Mouse (Mus musculus) heart, embryonic 13.5 days (tissue): Measurements from ENCODE around the gene Olfr1110. TPM values are rescaled to one million over a fixed set of nuclear protein-coding genes. Genes with fewer than 3 reads are reported as not detected.
"Not testable (repeated sequence)": the region's sequence is repeated elsewhere in the genome, so short reads cannot be mapped to it uniquely, and the experiment has no call there.

Source experiments
- ATAC-seq: fragments of 200-750 bp; cut with Nextera tagmentation; 2 replicates; pipeline ENCODE4 v1.8.0; 2017; ENCODE audit warnings: moderate TSS enrichment; ENCODE audit not compliant: insufficient number of reproducible peaks, low FRiP score, low TSS enrichment; ENCODE audit errors: extremely low read depth
- H3K27ac ChIP-seq: fragments of 300-500 bp; sonication (generic); replicated peaks from 2 replicates; pipeline ENCODE4 v1.5.1; 2015; ENCODE audit warnings: moderate library complexity, mild to moderate bottlenecking, inconsistent platforms
- H3K27me3 ChIP-seq: fragments of 300-500 bp; sonication (generic); replicated peaks from 2 replicates; pipeline ENCODE4 v1.6.1; 2015; ENCODE audit warnings: mild to moderate bottlenecking, inconsistent platforms
- H3K36me3 ChIP-seq: fragments of 300-500 bp; sonication (generic); 2 replicates; pipeline ENCODE4 v1.6.1; 2015; ENCODE audit warnings: mild to moderate bottlenecking, inconsistent platforms
- H3K4me1 ChIP-seq: fragments of 300-500 bp; sonication (generic); 2 replicates; pipeline ENCODE4 v1.6.1; 2015; ENCODE audit warnings: inconsistent platforms
- H3K4me2 ChIP-seq: fragments of 300-500 bp; sonication (generic); 2 replicates; pipeline ENCODE4 v1.6.1; 2015; ENCODE audit warnings: inconsistent platforms, mild to moderate bottlenecking, moderate library complexity
- H3K4me3 ChIP-seq: fragments of 300-500 bp; sonication (generic); 2 replicates; pipeline ENCODE4 v1.5.1; 2015; ENCODE audit warnings: moderate library complexity, mild to moderate bottlenecking, inconsistent platforms
- H3K9ac ChIP-seq: fragments of 300-500 bp; sonication (generic); 2 replicates; pipeline ENCODE4 v1.6.1; 2015; ENCODE audit warnings: inconsistent platforms, mild to moderate bottlenecking, moderate library complexity
- H3K9me3 ChIP-seq: fragments of 300-500 bp; sonication (generic); 2 replicates; pipeline ENCODE4 v1.6.1; 2016; ENCODE audit warnings: inconsistent platforms
- WGBS: fragments of 180-500 bp; shearing (Covaris S2); methylation state at CpG from one replicate; pipeline ENCODE4 v1.1.7; 2015; ENCODE audit warnings: mixed read lengths; 5-methylcytosine and 5-hydroxymethylcytosine counted together
- polyA plus RNA-seq: library from polyadenylated mRNA; unstranded; fragments of >200 nt; fragmentation: Nextera tagmentation; extraction: Ambion mirVana; gene quantifications from 2 replicates; pipeline ENCODE4 v1.2.1, GENCODE M21; 2015

Gene Olfr1110
- polyA plus RNA-seq = not detected in 2 replicates

GRCm38 (mm10) chr2:87140200-87140599, at the start of gene Olfr1110:
Gene Olfr1110, minus strand, starts transcription at chr2:87140300.
- 75% methylated on average over 1 of the region's 1 CpGs for WGBS
- no peak for ATAC-seq
- H3K4me2 ChIP-seq = no peak within 1 kb of the TSS
- no peak within 1 kb of the TSS for H3K9ac ChIP-seq
- H3K27ac ChIP-seq = no peak within 1 kb of the TSS
- H3K36me3 ChIP-seq = no peaks in the 10 kb centered on the region
- H3K4me1 ChIP-seq = no peaks in the 10 kb centered on the region
- no peak within 1 kb of the TSS for H3K4me3 ChIP-seq
- no peaks in the 10 kb centered on the region for H3K9me3 ChIP-seq
- no peaks in the 10 kb centered on the region for H3K27me3 ChIP-seq

GRCm38 (mm10) chr2:87187498-87187897, 47.4 kb upstream of the Olfr1110 start, which contains the start of gene Olfr1112:
Gene Olfr1112, plus strand, starts transcription at chr2:87187798.
- no peaks in the 10 kb centered on the region for H3K27me3 ChIP-seq
- no peaks in the 10 kb centered on the region for H3K36me3 ChIP-seq
- ATAC-seq = no peak
- H3K9me3 ChIP-seq = no peaks in the 10 kb centered on the region
- H3K4me1 ChIP-seq = no peaks in the 10 kb centered on the region
- H3K4me2 ChIP-seq = no peak within 1 kb of the TSS
- H3K9ac ChIP-seq = no peak within 1 kb of the TSS
- 67% methylated on average over 1 of the region's 1 CpGs for WGBS
- no peak within 1 kb of the TSS for H3K4me3 ChIP-seq
- H3K27ac ChIP-seq = no peak within 1 kb of the TSS

- not testable (repeated sequence) for H3K4me3 ChIP-seq, ATAC-seq, H3K9ac ChIP-seq, H3K36me3 ChIP-seq, H3K4me1 ChIP-seq, H3K27ac ChIP-seq, H3K27me3 ChIP-seq, H3K4me2 ChIP-seq, H3K9me3 ChIP-seq
- WGBS = 73% methylated on average over 2 of the region's 2 CpGs
Observed at GRCm38 (mm10) chr2:87167731-87168130, 27.6 kb upstream of the Olfr1110 start.

- Histone ChIP-seq H3K4me3 (no peak within 1 kb of the TSS), H3K9ac (no peak within 1 kb of the TSS), H3K4me1 (no peaks in the 10 kb centered on the region), H3K36me3 (no peaks in the 10 kb centered on the region), H3K9me3 (no peaks in the 10 kb centered on the region), H3K4me2 (no peak within 1 kb of the TSS), H3K27ac (no peak within 1 kb of the TSS), H3K27me3 (no peaks in the 10 kb centered on the region)
- no peak for ATAC-seq
Observed at GRCm38 (mm10) chr2:87152524-87152923, 12.4 kb upstream of the Olfr1110 start, which contains the start of gene Olfr1111. Gene Olfr1111, minus strand, starts transcription at chr2:87152624.

GRCm38 (mm10) chr2:87114467-87114866, 25.6 kb downstream of the Olfr1110 start, which contains the start of gene Olfr259:
Gene Olfr259, minus strand, starts transcription at chr2:87114567.
- H3K9ac ChIP-seq = no peak within 1 kb of the TSS
- no peak within 1 kb of the TSS for H3K4me3 ChIP-seq
- no peak within 1 kb of the TSS for H3K4me2 ChIP-seq
- no peaks in the 10 kb centered on the region for H3K9me3 ChIP-seq
- H3K4me1 ChIP-seq = no peaks in the 10 kb centered on the region
- no peaks in the 10 kb centered on the region for H3K36me3 ChIP-seq
- no peaks in the 10 kb centered on the region for H3K27me3 ChIP-seq
- no peak within 1 kb of the TSS for H3K27ac ChIP-seq
- ATAC-seq = no peak

GRCm38 (mm10) chr2:87095908-87096307, 44.2 kb downstream of the Olfr1110 start, which contains the start of gene Olfr1109:
Gene Olfr1109, minus strand, starts transcription at chr2:87096008.
- Histone ChIP-seq H3K9me3 (no peaks in the 10 kb centered on the region), H3K9ac (no peak within 1 kb of the TSS), H3K4me1 (no peaks in the 10 kb centered on the region), H3K4me2 (no peak within 1 kb of the TSS), H3K27ac (no peak within 1 kb of the TSS), H3K36me3 (no peaks in the 10 kb centered on the region), H3K4me3 (no peak within 1 kb of the TSS), H3K27me3 (no peaks in the 10 kb centered on the region)
- WGBS = 67% methylated on average over 1 of the region's 1 CpGs
- no peak for ATAC-seq

Other genes starting within 250 kb of the Olfr1110 start
- gene Olfr1097, start 248.1 kb downstream of the Olfr1110 start, polyA plus RNA-seq = not detected in 2 replicates
- gene Olfr1098, start 215.8 kb downstream of the Olfr1110 start, polyA plus RNA-seq = not detected in 2 replicates
- gene Olfr1099, start 179.6 kb downstream of the Olfr1110 start, polyA plus RNA-seq = not detected in 2 replicates
- not detected in 2 replicates for gene Olfr1100, start 160.3 kb downstream of the Olfr1110 start, polyA plus RNA-seq
- not detected in 2 replicates for gene Olfr1101, start 149.1 kb downstream of the Olfr1110 start, polyA plus RNA-seq
- gene Olfr1102, start 141.9 kb downstream of the Olfr1110 start, polyA plus RNA-seq = not detected in 2 replicates
- gene Olfr1104, start 113.2 kb downstream of the Olfr1110 start, polyA plus RNA-seq = not detected in 2 replicates
- gene Olfr1105, start 103.8 kb downstream of the Olfr1110 start, polyA plus RNA-seq = not detected in 2 replicates
- gene Olfr1106, start 88.0 kb downstream of the Olfr1110 start, polyA plus RNA-seq = not detected in 2 replicates
- not detected in 2 replicates for gene Olfr1107, start 64.5 kb downstream of the Olfr1110 start, polyA plus RNA-seq
- not detected in 2 replicates for gene Olfr1109, start 44.3 kb downstream of the Olfr1110 start, polyA plus RNA-seq
- gene Olfr259, start 25.7 kb downstream of the Olfr1110 start, polyA plus RNA-seq = not detected in 2 replicates
- gene Olfr1111, start 12.3 kb upstream of the Olfr1110 start, polyA plus RNA-seq = not detected in 2 replicates
- not detected in 2 replicates for gene Olfr1112, start 47.5 kb upstream of the Olfr1110 start, polyA plus RNA-seq
- not detected in 2 replicates for gene Olfr1113, start 68.7 kb upstream of the Olfr1110 start, polyA plus RNA-seq
- gene Olfr1115, start 107.7 kb upstream of the Olfr1110 start, polyA plus RNA-seq = not detected in 2 replicates
- not detected in 2 replicates for gene Olfr1116, start 127.2 kb upstream of the Olfr1110 start, polyA plus RNA-seq
- gene Olfr1118, start 167.3 kb upstream of the Olfr1110 start, polyA plus RNA-seq = not detected in 2 replicates
- gene Olfr1120, start 214.5 kb upstream of the Olfr1110 start, polyA plus RNA-seq = not detected in 2 replicates
- gene Olfr1121, start 229.6 kb upstream of the Olfr1110 start, polyA plus RNA-seq = not detected in 2 replicates
- gene Olfr1122, start 245.5 kb upstream of the Olfr1110 start, polyA plus RNA-seq = not detected in 2 replicates